Mouse (Mus musculus): ENCODE measurements around the gene Serpinb9. TPM values are rescaled to one million over a fixed set of nuclear protein-coding genes. Genes with fewer than 3 reads are reported as not detected.

Serpinb9 gene
- polyA plus RNA-seq, 1 experiment from 2014 or later = 9.9 TPM

GRCm38 (mm10) chr13:32975710-32976109 is 27.3 kb upstream of the Serpinb9 start:
- Histone ChIP-seq H3K27ac (no peak overlapping the region), H3K4me3 (ENCODE audit: inconsistent target) (no peak overlapping the region), H3K79me2 (ENCODE audit: inconsistent target) (no peaks in the 10 kb centered on the region), H3K36me3 (ENCODE audit: inconsistent target) (no peaks in the 10 kb centered on the region)
- 93% methylated on average over 2 of the region's 2 CpGs for WGBS (ENCODE audit: missing documents)

GRCm38 (mm10) chr13:32982556-32983042 is 20.5 kb upstream of the Serpinb9 start:
- Histone ChIP-seq H3K27ac (no peak overlapping the region), H3K4me3 (ENCODE audit: inconsistent target) (no peak overlapping the region), H3K36me3 (ENCODE audit: inconsistent target) (no peaks in the 10 kb centered on the region), H3K79me2 (ENCODE audit: inconsistent target) (no peaks in the 10 kb centered on the region)
- WGBS (ENCODE audit: missing documents) = 93% methylated on average over 4 of the region's 4 CpGs

GRCm38 (mm10) chr13:32986256-32986655 is 16.8 kb upstream of the Serpinb9 start:
- no peaks in the 10 kb centered on the region for H3K79me2 ChIP-seq (ENCODE audit: inconsistent target)
- no peak overlapping the region for H3K4me3 ChIP-seq (ENCODE audit: inconsistent target)
- no peak overlapping the region for H3K27ac ChIP-seq
- no peaks in the 10 kb centered on the region for H3K36me3 ChIP-seq (ENCODE audit: inconsistent target)

- Histone ChIP-seq H3K27ac (no peak overlapping the region), H3K79me2 (ENCODE audit: inconsistent target) (no peaks in the 10 kb centered on the region), H3K36me3 (ENCODE audit: inconsistent target) (no peaks in the 10 kb centered on the region), H3K4me3 (ENCODE audit: inconsistent target) (no peak overlapping the region)
- WGBS (ENCODE audit: missing documents) = 58% methylated on average over 10 of the region's 10 CpGs
Observed at GRCm38 (mm10) chr13:32993152-32993893, 9.7 kb upstream of the Serpinb9 start.

- no peak overlapping the region for H3K4me3 ChIP-seq (ENCODE audit: inconsistent target)
- no peaks in the 10 kb centered on the region for H3K79me2 ChIP-seq (ENCODE audit: inconsistent target)
- no peak overlapping the region for H3K27ac ChIP-seq
- WGBS (ENCODE audit: missing documents) = 91% methylated on average over 2 of the region's 2 CpGs
- H3K36me3 ChIP-seq (ENCODE audit: inconsistent target) = no peaks in the 10 kb centered on the region
Observed at GRCm38 (mm10) chr13:32993894-32994242, 9.2 kb upstream of the Serpinb9 start.

GRCm38 (mm10) chr13:32995051-32995450 is 8.0 kb upstream of the Serpinb9 start:
- no peak overlapping the region for H3K4me3 ChIP-seq (ENCODE audit: inconsistent target)
- WGBS (ENCODE audit: missing documents) = 94% methylated on average over 4 of the region's 4 CpGs
- H3K27ac ChIP-seq = no peak overlapping the region
- no peaks in the 10 kb centered on the region for H3K79me2 ChIP-seq (ENCODE audit: inconsistent target)
- H3K36me3 ChIP-seq (ENCODE audit: inconsistent target) = no peaks in the 10 kb centered on the region

- H3K79me2 ChIP-seq (ENCODE audit: inconsistent target) = no peaks in the 10 kb centered on the region
- 96% methylated on average over 5 of the region's 5 CpGs for WGBS (ENCODE audit: missing documents)
- no peaks in the 10 kb centered on the region for H3K36me3 ChIP-seq (ENCODE audit: inconsistent target)
- H3K27ac ChIP-seq = no peak overlapping the region
- no peak overlapping the region for H3K4me3 ChIP-seq (ENCODE audit: inconsistent target)
Observed at GRCm38 (mm10) chr13:33001341-33001740, 1.7 kb upstream of the Serpinb9 start.

GRCm38 (mm10) chr13:33003523-33004413 is 718 bp downstream of the Serpinb9 start:
- no peaks in the 10 kb centered on the region for H3K79me2 ChIP-seq (ENCODE audit: inconsistent target)
- H3K36me3 ChIP-seq (ENCODE audit: inconsistent target) = 0 out of 2 replicates have a peak, but pooled peaks cover 3% of the 10 kb centered on the region
- WGBS (ENCODE audit: missing documents) = 35% methylated on average over 8 of the region's 9 CpGs
- H3K27ac ChIP-seq = peak overlapping the region; percentile 79
- peak overlapping the region; percentile 21 for H3K4me3 ChIP-seq (ENCODE audit: inconsistent target)

GRCm38 (mm10) chr13:33004414-33005105 is 1.5 kb downstream of the Serpinb9 start:
- WGBS (ENCODE audit: missing documents) = 9% methylated on average over 12 of the region's 12 CpGs

GRCm38 (mm10) chr13:33005501-33006075 is 2.5 kb downstream of the Serpinb9 start:
- Histone ChIP-seq H3K79me2 (ENCODE audit: inconsistent target) (no peaks in the 10 kb centered on the region), H3K4me3 (ENCODE audit: inconsistent target) (no peak overlapping the region), H3K27ac (peak overlapping the region; percentile 79), H3K36me3 (ENCODE audit: inconsistent target) (peaks cover 19% of the 10 kb centered on the region; the same call in 1 of the 2 replicates)
- 72% methylated on average over 2 of the region's 2 CpGs for WGBS (ENCODE audit: missing documents)

More at GRCm38 (mm10) chr13:33004414-33005105, 1.5 kb downstream of the Serpinb9 start:
- peaks cover 10% of the 10 kb centered on the region; the same call in 1 of the 2 replicates for H3K36me3 ChIP-seq (ENCODE audit: inconsistent target)
- peak overlapping the region; percentile 21 for H3K4me3 ChIP-seq (ENCODE audit: inconsistent target)
- H3K79me2 ChIP-seq (ENCODE audit: inconsistent target) = no peaks in the 10 kb centered on the region
- peak overlapping the region; percentile 79 for H3K27ac ChIP-seq

- no peak overlapping the region for H3K4me3 ChIP-seq (ENCODE audit: inconsistent target)
- no peak overlapping the region for H3K27ac ChIP-seq
- H3K79me2 ChIP-seq (ENCODE audit: inconsistent target) = no peaks in the 10 kb centered on the region
- 94% methylated on average over 3 of the region's 3 CpGs for WGBS (ENCODE audit: missing documents)
- H3K36me3 ChIP-seq (ENCODE audit: inconsistent target) = peaks cover 20% of the 10 kb centered on the region; the same call in 1 of the 2 replicates
Observed at GRCm38 (mm10) chr13:33006555-33006954, 3.5 kb downstream of the Serpinb9 start.

- Histone ChIP-seq H3K4me3 (ENCODE audit: inconsistent target) (no peak overlapping the region), H3K79me2 (ENCODE audit: inconsistent target) (no peaks in the 10 kb centered on the region), H3K36me3 (ENCODE audit: inconsistent target) (peaks cover 36% of the 10 kb centered on the region), H3K27ac (no peak overlapping the region)
- WGBS (ENCODE audit: missing documents) = 100% methylated on average over 1 of the region's 1 CpGs
Observed at GRCm38 (mm10) chr13:33012395-33012794, 9.3 kb downstream of the Serpinb9 start.

GRCm38 (mm10) chr13:33013271-33013670 is 10.2 kb downstream of the Serpinb9 start:
- WGBS (ENCODE audit: missing documents) = 71% methylated on average over 2 of the region's 2 CpGs
- H3K36me3 ChIP-seq (ENCODE audit: inconsistent target) = peaks cover 36% of the 10 kb centered on the region

GRCm38 (mm10) chr13:33022371-33022770 is 19.3 kb downstream of the Serpinb9 start:
- Histone ChIP-seq H3K79me2 (ENCODE audit: inconsistent target) (no peaks in the 10 kb centered on the region), H3K4me3 (ENCODE audit: inconsistent target) (no peak overlapping the region), H3K36me3 (ENCODE audit: inconsistent target) (no peaks in the 10 kb centered on the region), H3K27ac (no peak overlapping the region)
- WGBS (ENCODE audit: missing documents) = 92% methylated on average over 1 of the region's 1 CpGs

More at GRCm38 (mm10) chr13:33013271-33013670, 10.2 kb downstream of the Serpinb9 start:
- H3K27ac ChIP-seq = no peak overlapping the region
- no peak overlapping the region for H3K4me3 ChIP-seq (ENCODE audit: inconsistent target)
- no peaks in the 10 kb centered on the region for H3K79me2 ChIP-seq (ENCODE audit: inconsistent target)

All from macrophage (primary cell).